ENCODE assay signal across 1 mouse cellular context in the genomic region with DNA sequence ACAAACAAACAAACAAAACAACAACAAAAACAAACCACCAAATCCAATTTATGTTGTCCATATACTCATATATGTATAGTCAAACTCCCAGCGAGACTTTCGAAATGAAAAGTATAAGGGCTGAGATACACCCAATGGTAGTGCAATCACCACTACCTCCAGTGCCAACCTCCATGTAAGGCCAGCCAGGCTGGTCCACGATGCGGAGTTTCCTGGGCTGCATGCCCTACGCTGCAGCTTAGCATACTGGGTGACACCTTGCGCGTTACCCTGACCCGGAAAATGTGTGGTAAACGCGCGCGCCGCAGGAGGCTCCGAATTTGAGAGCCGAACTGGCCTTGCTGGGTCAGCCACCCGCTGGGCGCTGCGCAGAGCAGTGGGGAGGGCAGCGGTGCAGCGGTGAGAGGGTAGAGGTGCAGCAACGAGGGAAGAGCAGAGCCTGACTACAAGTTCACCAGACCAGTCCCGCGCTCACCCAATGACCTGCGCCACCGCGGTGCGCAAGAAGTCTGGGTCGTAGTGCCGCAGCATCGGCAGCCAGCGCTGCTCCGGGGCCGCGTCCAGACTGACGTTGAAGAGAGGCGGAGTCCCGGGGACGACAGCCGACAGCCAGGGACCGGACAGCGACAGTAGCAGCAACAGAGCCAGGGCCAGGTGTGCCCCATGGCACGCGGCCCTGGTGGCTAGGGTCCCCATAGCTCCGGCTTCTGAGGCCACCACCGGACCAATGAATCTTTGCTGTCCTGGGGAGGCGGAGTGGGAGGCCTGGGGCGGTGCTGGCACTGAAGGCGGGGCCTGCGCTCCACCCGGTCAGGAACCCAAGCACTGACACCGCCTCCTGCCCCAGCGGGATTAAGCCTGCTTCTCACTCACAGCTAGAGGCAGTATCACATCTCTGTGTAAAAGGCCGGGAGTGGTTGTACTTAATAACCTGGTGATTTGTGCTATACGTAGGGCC.
TF ChIP-seq lines count a peak whose summit lies in the region.

A gene (minus strand): TSS at position 734 of the 958 bp plus-strand sequence.

TF ChIP-seq in CH12.LX, 34 proteins besides CTCF, POLR2A, EP300 and RAD21 (continued from another document):
- 0 out of 2 replicates have a peak, but pooled peaks have one; percentile 21 for TF ChIP-seq ELF1 (IDR thresholded peaks at IDR 0.05; ENCODE audit: low read depth, low read length)
- no peak for TF ChIP-seq ZNF384 (IDR thresholded peaks at IDR 0.05; ENCODE audit: low read depth, low read length)
- no peak for TF ChIP-seq SMC3 (IDR thresholded peaks at IDR 0.05; ENCODE audit: low read depth, low read length)
- TF ChIP-seq ETS1 (conservative IDR thresholded peaks at IDR 0.05; ENCODE audit: low read depth, low read length): no peak
- TF ChIP-seq MAFK (IDR thresholded peaks at IDR 0.05; ENCODE audit: insufficient replicate concordance, low read length): no peak
- TF ChIP-seq MAX (IDR thresholded peaks at IDR 0.05; ENCODE audit: low read length): peak; percentile 47
- peak; percentile 35; the same call in 1 of the 2 replicates for TF ChIP-seq BHLHE40 (IDR thresholded peaks at IDR 0.05; ENCODE audit: low read depth, low read length)
- TF ChIP-seq NRF1 (IDR thresholded peaks at IDR 0.05; ENCODE audit: low read depth, low read length): peak; percentile 86
- TF ChIP-seq ZKSCAN1 (IDR thresholded peaks at IDR 0.05; ENCODE audit: borderline replicate concordance, low read depth, low read length): no peak
- TF ChIP-seq UBTF (IDR thresholded peaks at IDR 0.05; ENCODE audit: low read depth, low read length): peak; percentile 69
- TF ChIP-seq GABPA (IDR thresholded peaks at IDR 0.05; ENCODE audit: insufficient replicate concordance, low read depth, low read length): no peak
- TF ChIP-seq MAZ (IDR thresholded peaks at IDR 0.05; ENCODE audit: low read depth, low read length): 0 out of 2 replicates have a peak, but pooled peaks have one; percentile 54
- no peak for TF ChIP-seq RCOR1 (conservative IDR thresholded peaks at IDR 0.05; ENCODE audit: low read depth, low read length)
- TF ChIP-seq USF1 (IDR thresholded peaks at IDR 0.05; ENCODE audit: low read depth, low read length): no peak
- TF ChIP-seq KAT2A (IDR thresholded peaks at IDR 0.05; ENCODE audit: insufficient replicate concordance, low read length): 0 out of 2 replicates have a peak, but pooled peaks have one; percentile 33
- TF ChIP-seq MEF2A (IDR thresholded peaks at IDR 0.05; ENCODE audit: borderline replicate concordance, low read depth, low read length): peak; percentile 29; the same call in 1 of the 2 replicates
- TF ChIP-seq CHD1 (IDR thresholded peaks at IDR 0.05; ENCODE audit: low read depth, low read length): no peak
- no peak for TF ChIP-seq JUN (IDR thresholded peaks at IDR 0.05; ENCODE audit: insufficient read depth, low read depth, low read length)
- TF ChIP-seq TBP (conservative IDR thresholded peaks at IDR 0.05; ENCODE audit: low read depth, low read length): peak; percentile 91
- TF ChIP-seq ZMIZ1 (IDR thresholded peaks at IDR 0.05; ENCODE audit: low read depth, low read length): peak; percentile 81; the same call in 1 of the 2 replicates
- peak; percentile 65; the same call in 1 of the 2 replicates for TF ChIP-seq SIN3A (IDR thresholded peaks at IDR 0.05; ENCODE audit: low read length)
- no peak for TF ChIP-seq E2F4 (IDR thresholded peaks at IDR 0.05; ENCODE audit: insufficient replicate concordance, low read depth, low read length)
- TF ChIP-seq HCFC1 (IDR thresholded peaks at IDR 0.05; ENCODE audit: low read depth, low read length): no peak
- TF ChIP-seq MYC (IDR thresholded peaks at IDR 0.05; ENCODE audit: low read depth, low read length): no peak
